Mouse (Mus musculus) A20 (cell line): ENCODE data around the gene Unk.

Experiments
- DNase-seq: peaks from one replicate; pipeline ENCODE4 v3.0.0-alpha.2; 2011; ENCODE audit warnings: low read depth, low spot score

Unk gene

GRCm38 (mm10) chr11:116106963-116107776 lies 77.0 kb downstream of the Unk start:
- DNase-seq: peak; percentile 32

GRCm38 (mm10) chr11:116107777-116108285 lies 77.7 kb downstream of the Unk start:
- DNase-seq: no peak

DNA sequence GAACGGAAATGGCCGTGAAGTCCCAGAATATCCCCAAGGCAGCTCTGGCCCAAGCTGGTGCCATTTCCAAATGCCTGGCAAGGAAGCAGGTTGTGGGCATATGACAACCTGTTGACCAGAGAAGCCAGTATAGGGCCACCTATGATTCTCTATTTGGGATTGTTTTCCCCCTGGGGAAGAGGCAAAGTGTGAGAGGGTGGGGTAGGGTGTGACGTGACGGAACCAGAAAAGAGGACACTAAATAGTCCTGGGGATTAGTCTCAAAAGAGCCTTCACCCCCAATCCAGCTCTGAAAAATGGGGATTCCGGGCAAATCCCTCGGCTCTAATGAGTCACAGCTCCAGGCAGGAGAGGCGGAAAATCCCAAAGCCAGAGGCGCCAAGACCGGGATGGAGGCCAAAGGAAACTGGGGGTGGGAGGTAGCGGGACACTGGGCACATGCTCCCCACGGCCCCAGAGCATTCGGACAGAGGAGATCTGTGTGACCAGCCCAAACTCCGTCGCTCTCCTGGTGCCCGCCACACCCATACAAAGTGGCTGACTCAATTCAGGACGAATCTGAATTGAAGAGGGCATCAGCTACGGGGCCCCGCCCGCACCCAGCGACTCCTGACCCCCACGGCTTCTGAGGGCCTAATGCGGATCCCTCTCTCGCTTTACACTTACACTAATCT lies 78.5 kb downstream of the Unk start:
- DNase-seq: no peak

DNA sequence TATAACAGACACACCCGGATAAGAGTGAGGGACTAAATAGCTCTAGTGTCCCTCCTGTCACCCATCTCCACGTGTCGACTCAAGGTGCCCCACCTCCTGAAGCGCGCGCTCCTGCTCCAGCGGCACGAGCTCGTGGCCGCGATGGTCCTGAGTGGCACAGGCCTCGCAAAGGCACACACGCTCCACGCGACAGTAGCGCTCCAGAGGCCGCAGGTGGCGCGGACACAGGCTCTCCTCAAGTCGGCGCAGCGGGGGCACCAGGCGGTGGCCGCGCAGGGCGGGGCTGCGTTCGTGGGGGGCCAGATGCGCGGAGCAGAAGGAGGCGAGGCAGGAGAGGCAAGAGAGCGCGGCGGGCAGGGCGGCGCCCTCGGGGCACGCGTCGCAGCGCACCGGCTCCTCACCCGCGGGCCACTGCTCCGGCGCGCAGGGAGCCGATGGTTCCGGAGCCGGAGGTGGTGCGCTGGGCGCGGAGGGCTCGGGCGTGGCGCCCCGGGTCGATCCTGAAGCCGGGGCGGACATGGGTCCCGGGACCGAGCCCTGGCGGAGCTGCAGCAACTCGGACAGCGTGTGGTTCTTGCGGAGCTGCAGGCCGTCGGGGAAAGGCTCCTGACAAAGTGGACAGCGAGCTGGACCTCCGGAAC lies 79.4 kb downstream of the Unk start:
- DNase-seq: no peak

DNA sequence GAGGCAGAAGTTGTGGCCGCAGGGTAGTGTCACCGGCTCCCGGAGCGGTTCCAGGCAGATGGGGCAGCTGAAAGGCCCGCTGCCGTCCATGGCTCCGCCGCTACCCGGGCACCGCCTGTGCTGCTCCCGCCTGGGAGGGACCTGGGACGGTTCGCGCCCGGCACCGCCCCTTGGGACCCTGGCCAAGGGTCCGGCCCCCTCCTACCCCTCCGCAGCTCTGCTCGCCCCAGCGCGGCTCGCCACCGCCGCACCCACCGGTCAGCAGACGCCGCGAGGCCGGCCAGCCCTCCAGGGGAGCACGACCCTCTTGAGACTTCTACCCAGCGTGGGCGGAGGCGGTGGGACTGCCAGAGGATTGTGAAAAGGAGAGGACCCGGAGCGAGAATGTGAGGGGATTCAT lies 80.0 kb downstream of the Unk start:
- no peak for DNase-seq

DNA sequence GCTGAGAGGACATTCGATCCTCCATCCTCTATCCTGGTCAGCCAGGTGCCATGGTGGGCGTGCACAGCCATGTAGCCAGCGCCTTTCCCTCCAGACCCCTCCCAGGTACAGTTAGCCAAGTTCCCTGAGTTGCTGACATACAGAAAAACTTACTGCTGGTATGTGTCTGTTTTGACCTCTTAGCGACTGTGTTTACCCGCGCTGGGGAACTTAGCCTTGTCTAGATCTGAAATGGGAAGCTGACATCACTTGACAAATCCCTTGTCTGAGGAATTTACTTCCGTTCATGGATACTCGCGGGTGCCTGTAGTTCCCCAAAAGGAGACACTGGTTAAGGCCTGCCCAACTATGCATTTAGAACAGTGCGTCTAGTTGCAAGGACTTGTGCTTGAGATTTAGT lies 80.4 kb downstream of the Unk start:
- no peak for DNase-seq
